Mouse (Mus musculus): ENCODE results near the gene Setd3.

DNA sequence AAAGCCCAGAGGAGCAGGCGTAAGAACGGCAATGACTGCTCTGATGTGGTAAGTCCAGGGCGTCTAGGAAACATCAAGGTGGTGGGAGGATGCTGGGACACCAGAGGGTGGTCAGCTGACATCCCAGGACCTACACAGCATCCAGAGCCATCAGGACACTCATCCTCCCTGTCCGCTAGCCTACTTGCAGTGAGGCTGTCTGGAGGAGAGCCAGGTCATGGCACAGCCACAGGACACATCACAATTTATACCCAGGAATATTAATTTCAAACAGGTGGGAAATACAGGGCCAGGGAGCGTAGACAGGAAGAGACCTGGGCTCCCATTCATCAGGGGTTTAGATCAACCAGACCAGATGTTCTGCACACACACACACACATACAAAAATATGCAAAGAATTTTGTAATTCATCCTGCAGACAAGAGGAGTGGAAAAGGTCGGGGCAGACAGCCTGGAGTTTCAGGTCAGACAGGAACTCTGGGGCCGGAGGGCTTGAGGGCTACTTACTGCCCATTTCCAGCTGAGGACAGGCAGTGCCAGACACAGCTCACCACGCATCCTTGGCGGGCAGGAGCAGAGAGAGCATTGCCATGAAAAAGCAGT lies 114.6 kb downstream of the Setd3 start:
- TF ChIP-seq CTCF (IDR thresholded peaks at IDR 0.05; ENCODE audit: low read depth) = no peak
- TF ChIP-seq EP300 (optimal IDR thresholded peaks at IDR 0.05) = no peak

All from stomach, postnatal 0 days (tissue).